In genomic region chr8:96455915-96456314, GRCm38 (mm10) we compare ENCODE assay signal across 10 mouse cellular contexts.
DNase-seq lines count a peak whose midpoint lies in the region; ATAC-seq and TF ChIP-seq lines count a peak whose summit lies in the region.
"Had no signal": no experiment of that assay in that cellular context is flagged by ENCODE, and none has a peak within 500 bp of the region (broad histone marks: within the 10 kb centered on the region; RNA-seq: fewer than 3 reads in every experiment).

No protein-coding gene starts in this region.

- no peak for DNase-seq in embryonic facial prominence, embryonic 10.5 days (ENCODE audit: low spot score)
- DNase-seq in layer of hippocampus, postnatal 10 days (ENCODE audit: low spot score in 2 of 2): peak; percentile 5 to 21
- no peak for DNase-seq in cerebellum, adult 2 months
- no peak for DNase-seq in Muller cell, postnatal 12 days (ENCODE audit: inconsistent ontology term)

- H3K9ac ChIP-seq in forebrain, embryonic 16.5 days (replicated peaks; ENCODE audit: low read depth, low read length): no peak overlapping the region
- H3K9ac ChIP-seq in midbrain, embryonic 15.5 days: peak overlapping the region; percentile 28; the same call in 1 of the 2 replicates
- H3K9ac ChIP-seq: heart, embryonic 13.5 days; liver, embryonic 14.5 days had no signal

- whole genome bisulfite sequencing in embryonic facial prominence, embryonic 10.5 days: 34% methylated on average over 6 of the region's 6 CpGs
- WGBS in forebrain, embryonic 16.5 days: 4% methylated on average over 6 of the region's 6 CpGs
- 22% methylated on average over 6 of the region's 6 CpGs for WGBS in midbrain, embryonic 15.5 days
- 21% methylated on average over 6 of the region's 6 CpGs for WGBS in cerebellum, adult 2 months

- TF ChIP-seq POLR2A in cerebellum, adult 2 months (IDR thresholded peaks at IDR 0.05; ENCODE audit: borderline replicate concordance, insufficient read depth, low read length): no peak

- TF ChIP-seq CTCF in cerebellum, adult 2 months (IDR thresholded peaks at IDR 0.05; ENCODE audit: borderline replicate concordance, insufficient read depth, low read depth, low read length): no peak

- no peaks in the 10 kb centered on the region for H3K9me3 ChIP-seq in embryonic facial prominence, embryonic 10.5 days
- no peaks in the 10 kb centered on the region for H3K9me3 ChIP-seq in forebrain, embryonic 16.5 days (ENCODE audit: control insufficient read depth, low read length)
- no peaks in the 10 kb centered on the region for H3K9me3 ChIP-seq in midbrain, embryonic 15.5 days
- H3K9me3 ChIP-seq: heart, embryonic 13.5 days had no signal

- peak overlapping the region; percentile 64 for H3K4me2 ChIP-seq in forebrain, embryonic 16.5 days (ENCODE audit: low read length)
- H3K4me2 ChIP-seq in midbrain, embryonic 15.5 days: peak overlapping the region; percentile 47
- H3K4me2 ChIP-seq: heart, embryonic 13.5 days had no signal

- ATAC-seq in forebrain, embryonic 16.5 days: peak; percentile 89
- ATAC-seq in midbrain, embryonic 15.5 days (replicated peaks): peak; percentile 56; the same call in 1 of the 2 replicates
- ATAC-seq in CD4-positive, CD25-positive, alpha-beta regulatory T cell, adult 4 months: no peak
- no peak for ATAC-seq in cerebellum, adult (ENCODE audit: insufficient number of reproducible peaks, low FRiP score, low TSS enrichment)

- peak overlapping the region; percentile 37; the same call in 1 of the 2 replicates for H3K4me3 ChIP-seq in embryonic facial prominence, embryonic 10.5 days
- peak overlapping the region; percentile 38 for H3K4me3 ChIP-seq in forebrain, embryonic 16.5 days (replicated peaks; ENCODE audit: low read length)
- peak overlapping the region; percentile 28 for H3K4me3 ChIP-seq in midbrain, embryonic 15.5 days
- H3K4me3 ChIP-seq in cerebellum, adult 2 months (replicated peaks; ENCODE audit: insufficient read depth, low read depth, low read length): no peak overlapping the region
- H3K4me3 ChIP-seq: heart, embryonic 13.5 days had no signal

- peaks cover 6% of the 10 kb centered on the region; the same call in 1 of the 2 replicates for H3K27me3 ChIP-seq in embryonic facial prominence, embryonic 10.5 days (replicated peaks; ENCODE audit: low read depth, poor library complexity, severe bottlenecking)
- no peaks in the 10 kb centered on the region for H3K27me3 ChIP-seq in forebrain, embryonic 16.5 days (replicated peaks; ENCODE audit: control insufficient read depth, insufficient read depth, low read length)
- H3K27me3 ChIP-seq in midbrain, embryonic 15.5 days (replicated peaks): no peaks in the 10 kb centered on the region
- no peaks in the 10 kb centered on the region for H3K27me3 ChIP-seq in cerebellum, adult 2 months (ENCODE audit: control insufficient read depth, insufficient read depth, low read length)
- H3K27me3 ChIP-seq: heart, embryonic 13.5 days had no signal

- no peak overlapping the region for H3K27ac ChIP-seq in embryonic facial prominence, embryonic 10.5 days (replicated peaks)
- H3K27ac ChIP-seq in forebrain, embryonic 16.5 days (ENCODE audit: low read length): 0 out of 2 replicates have a peak overlapping the region, but pooled peaks have one; percentile 9
- H3K27ac ChIP-seq in midbrain, embryonic 15.5 days: no peak overlapping the region
- H3K27ac ChIP-seq in cerebellum, adult 2 months (ENCODE audit: insufficient read depth, low read length): no peak overlapping the region
- H3K27ac ChIP-seq: heart, embryonic 13.5 days; liver, embryonic 14.5 days had no signal

- no peaks in the 10 kb centered on the region for H3K36me3 ChIP-seq in embryonic facial prominence, embryonic 10.5 days (replicated peaks)
- H3K36me3 ChIP-seq in forebrain, embryonic 16.5 days (ENCODE audit: control insufficient read depth, insufficient read depth): no peaks in the 10 kb centered on the region
- no peaks in the 10 kb centered on the region for H3K36me3 ChIP-seq in midbrain, embryonic 15.5 days (replicated peaks)
- H3K36me3 ChIP-seq: heart, embryonic 13.5 days had no signal

- peaks cover 12% of the 10 kb centered on the region for H3K4me1 ChIP-seq in embryonic facial prominence, embryonic 10.5 days
- peaks cover 14% of the 10 kb centered on the region for H3K4me1 ChIP-seq in forebrain, embryonic 16.5 days (replicated peaks; ENCODE audit: control insufficient read depth, insufficient read depth, low read length)
- H3K4me1 ChIP-seq in midbrain, embryonic 15.5 days: peaks cover 10% of the 10 kb centered on the region
- H3K4me1 ChIP-seq in cerebellum, adult 2 months (ENCODE audit: control insufficient read depth, insufficient read depth, low read length): no peaks in the 10 kb centered on the region
- H3K4me1 ChIP-seq: heart, embryonic 13.5 days had no signal

Comparison
In these comparisons a context has a peak if more than half of its experiments do, and no peak if none do; other contexts are left out.
1. DNase-seq: peak in layer of hippocampus, postnatal 10 days (2 of 2); none in embryonic facial prominence, embryonic 10.5 days (single experiment), cerebellum, adult 2 months (0 of 2) and Muller cell, postnatal 12 days (single experiment).
2. ATAC-seq: peak in forebrain, embryonic 16.5 days (single experiment) and midbrain, embryonic 15.5 days (single experiment); none in CD4-positive, CD25-positive, alpha-beta regulatory T cell, adult 4 months (single experiment) and cerebellum, adult (single experiment).